Mouse (Mus musculus) CH12.LX (cell line): Measurements from ENCODE around the gene B2m. TPM values are rescaled to one million over a fixed set of nuclear protein-coding genes. Genes with fewer than 3 reads are reported as not detected.

ENCODE experiments used
- DNase-seq: peaks from one replicate; pipeline ENCODE4 v3.0.0-alpha.2; 2013; ENCODE audit errors: extremely low read depth
- H3K27ac ChIP-seq: 2 replicates; pipeline ENCODE4 v1.5.1; 2012; ENCODE audit warnings: low read depth, mild to moderate bottlenecking, control low read depth, moderate library complexity; ENCODE audit not compliant: insufficient read depth
- H3K27me3 ChIP-seq: replicated peaks from 2 replicates; pipeline ENCODE3; 2012; ENCODE audit warnings: inconsistent platforms
- H3K36me3 ChIP-seq, 2 experiments: replicated peaks in 1 of 2; 2 replicates each; pipeline versions ENCODE3 to v1.6.1; 2012; ENCODE audit warnings: inconsistent platforms in 1 of 2, low read length in 1 of 2, mild to moderate bottlenecking in 1 of 2, mixed read lengths in 1 of 2, moderate library complexity in 1 of 2; ENCODE audit not compliant: control insufficient read depth in 1 of 2, insufficient read depth in 1 of 2
- H3K4me1 ChIP-seq, 2 experiments: 2 replicates each; pipeline ENCODE4 v1.6.1; 2012; ENCODE audit warnings: inconsistent platforms in 1 of 2, moderate library complexity in 1 of 2; ENCODE audit not compliant: insufficient read depth in 2 of 2, control insufficient read depth in 1 of 2
- H3K4me2 ChIP-seq: 2 replicates; pipeline ENCODE4 v1.6.1; 2012; ENCODE audit warnings: low read depth, mild to moderate bottlenecking, control low read depth; ENCODE audit not compliant: poor library complexity, insufficient read depth, severe bottlenecking
- H3K4me3 ChIP-seq, 3 experiments: fragments of 150-350 bp in 1 of 3; sonication (generic) in 1 of 3; replicated peaks in 1 of 3; 2 replicates each; pipeline versions ENCODE3 to v1.5.1; 2011 to 2012; ENCODE audit warnings: low read depth in 2 of 3, low read length in 2 of 3, mild to moderate bottlenecking in 2 of 3, moderate library complexity in 2 of 3, control low read depth in 1 of 3, improper control_type of control experiment in 1 of 3, inconsistent platforms in 1 of 3, mixed read lengths in 1 of 3; ENCODE audit not compliant: poor library complexity in 1 of 3
- H3K79me2 ChIP-seq: replicated peaks from 2 replicates; pipeline ENCODE4 v1.6.1; 2012; ENCODE audit warnings: mild to moderate bottlenecking, moderate library complexity; ENCODE audit not compliant: control insufficient read depth, poor library complexity, insufficient read depth, severe bottlenecking; ENCODE audit errors: extremely low read depth
- H3K9ac ChIP-seq: 2 replicates; pipeline ENCODE4 v1.6.1; 2012; ENCODE audit warnings: low read depth, mild to moderate bottlenecking, control low read depth, moderate library complexity; ENCODE audit not compliant: insufficient read depth
- H3K9me3 ChIP-seq: replicated peaks from 2 replicates; pipeline ENCODE3; 2012; ENCODE audit warnings: low read length, inconsistent platforms, mixed read lengths
- BHLHE40 ChIP-seq: IDR thresholded peaks from 2 replicates; pipeline ENCODE4 v1.6.1; 2011; ENCODE audit warnings: mild to moderate bottlenecking, low read depth, low read length, improper control_type of control experiment
- CHD2 ChIP-seq: IDR thresholded peaks from 2 replicates; pipeline ENCODE4 v1.6.1; 2011; ENCODE audit warnings: low read length, improper control_type of control experiment
- CTCF ChIP-seq, 2 experiments: IDR thresholded peaks in 1 of 2; conservative IDR thresholded peaks in 1 of 2; 2 replicates each; pipeline ENCODE4 v1.5.1; 2011 to 2012; ENCODE audit warnings: low read depth in 2 of 2, low read length in 2 of 2, improper control_type of control experiment in 1 of 2, inconsistent platforms in 1 of 2, mild to moderate bottlenecking in 1 of 2, moderate library complexity in 1 of 2
- ELF1 ChIP-seq: IDR thresholded peaks from 2 replicates; pipeline ENCODE4 v1.6.1; 2014; ENCODE audit warnings: low read depth, mild to moderate bottlenecking, inconsistent platforms, low read length, improper control_type of control experiment
- EP300 ChIP-seq: IDR thresholded peaks from 2 replicates; pipeline ENCODE4 v1.6.1; 2011; ENCODE audit warnings: low read length, improper control_type of control experiment
- GABPA ChIP-seq: IDR thresholded peaks from 2 replicates; pipeline ENCODE4 v1.6.1; 2012; ENCODE audit warnings: low read depth, low read length, improper control_type of control experiment, inconsistent platforms; ENCODE audit not compliant: insufficient replicate concordance
- HCFC1 ChIP-seq: IDR thresholded peaks from 2 replicates; pipeline ENCODE4 v1.6.1; 2012; ENCODE audit warnings: low read depth, mild to moderate bottlenecking, inconsistent platforms, low read length, improper control_type of control experiment
- JUN ChIP-seq: IDR thresholded peaks from 2 replicates; pipeline ENCODE4 v1.6.1; 2011; ENCODE audit warnings: low read depth, mild to moderate bottlenecking, low read length, improper control_type of control experiment, moderate library complexity; ENCODE audit not compliant: insufficient read depth
- JUND ChIP-seq: conservative IDR thresholded peaks from 2 replicates; pipeline ENCODE4 v1.6.1; 2011; ENCODE audit warnings: low read depth, low read length, improper control_type of control experiment
- KAT2A ChIP-seq: IDR thresholded peaks from 2 replicates; pipeline ENCODE4 v1.6.1; 2012; ENCODE audit warnings: low read length, improper control_type of control experiment, inconsistent platforms; ENCODE audit not compliant: insufficient replicate concordance
- MAFK ChIP-seq: IDR thresholded peaks from 2 replicates; pipeline ENCODE4 v1.6.1; 2011; ENCODE audit warnings: low read length, improper control_type of control experiment; ENCODE audit not compliant: insufficient replicate concordance
- MAX ChIP-seq: IDR thresholded peaks from 2 replicates; pipeline ENCODE4 v1.6.1; 2011; ENCODE audit warnings: low read length, improper control_type of control experiment
- MAZ ChIP-seq: IDR thresholded peaks from 2 replicates; pipeline ENCODE4 v1.6.1; 2012; ENCODE audit warnings: low read depth, mild to moderate bottlenecking, inconsistent platforms, low read length, improper control_type of control experiment, moderate library complexity
- MXI1 ChIP-seq: IDR thresholded peaks from 2 replicates; pipeline ENCODE4 v1.6.1; 2011; ENCODE audit warnings: mild to moderate bottlenecking, low read depth, low read length, improper control_type of control experiment
- MYC ChIP-seq: IDR thresholded peaks from 2 replicates; pipeline ENCODE4 v1.6.1; 2011; ENCODE audit warnings: low read depth, mild to moderate bottlenecking, improper control_type of control experiment, low read length
- NELFE ChIP-seq: IDR thresholded peaks from 2 replicates; pipeline ENCODE4 v1.6.1; 2011; ENCODE audit warnings: low read depth, low read length, improper control_type of control experiment
- NRF1 ChIP-seq: IDR thresholded peaks from 2 replicates; pipeline ENCODE4 v1.6.1; 2014; ENCODE audit warnings: low read depth, mild to moderate bottlenecking, inconsistent platforms, low read length, improper control_type of control experiment, moderate library complexity
- PAX5 ChIP-seq: IDR thresholded peaks from 2 replicates; pipeline ENCODE4 v1.6.1; 2012; ENCODE audit warnings: low read length, inconsistent platforms, mixed read lengths
- POLR2A ChIP-seq: IDR thresholded peaks from 2 replicates; pipeline ENCODE4 v1.6.1; 2011; ENCODE audit warnings: low read depth, mild to moderate bottlenecking, improper control_type of control experiment, low read length
- POLR2AphosphoS2 ChIP-seq: IDR thresholded peaks from 2 replicates; pipeline ENCODE4 v1.6.1; 2011; ENCODE audit warnings: low read depth, low read length, improper control_type of control experiment
- SIN3A ChIP-seq: IDR thresholded peaks from 2 replicates; pipeline ENCODE4 v1.6.1; 2012; ENCODE audit warnings: low read length, improper control_type of control experiment, inconsistent platforms
- SMC3 ChIP-seq: IDR thresholded peaks from 2 replicates; pipeline ENCODE4 v1.6.1; 2011; ENCODE audit warnings: low read depth, low read length, improper control_type of control experiment
- TCF12 ChIP-seq: IDR thresholded peaks from 2 replicates; pipeline ENCODE4 v1.6.1; 2014; ENCODE audit warnings: low read depth, mild to moderate bottlenecking, inconsistent platforms, low read length, improper control_type of control experiment
- UBTF ChIP-seq: IDR thresholded peaks from 2 replicates; pipeline ENCODE4 v1.6.1; 2012; ENCODE audit warnings: low read depth, mild to moderate bottlenecking, inconsistent platforms, low read length, improper control_type of control experiment, moderate library complexity
- USF2 ChIP-seq: conservative IDR thresholded peaks from 2 replicates; pipeline ENCODE4 v1.6.1; 2011; ENCODE audit warnings: low read depth, low read length, improper control_type of control experiment
- ZC3H11A ChIP-seq: IDR thresholded peaks from 2 replicates; pipeline ENCODE4 v1.6.1; 2012; ENCODE audit warnings: low read depth, mild to moderate bottlenecking, inconsistent platforms, low read length, improper control_type of control experiment
- ZMIZ1 ChIP-seq: IDR thresholded peaks from 2 replicates; pipeline ENCODE4 v1.6.1; 2012; ENCODE audit warnings: low read depth, mild to moderate bottlenecking, inconsistent platforms, low read length, improper control_type of control experiment
- ZNF384 ChIP-seq: IDR thresholded peaks from 2 replicates; pipeline ENCODE4 v1.6.1; 2012; ENCODE audit warnings: low read depth, low read length, improper control_type of control experiment, inconsistent platforms
- dilution Hi-C: fragments of 300-500 bp; cut with MboI; formaldehyde crosslinking; loops from 2 replicates; pipeline ENCODE4 v1.14.3; 2020; ENCODE audit warnings: low sequenced_read_pairs; ENCODE audit not compliant: extremely low pct_unique_long_range_greater_than_20kb, extremely low pct_ligation_motif_present
- in situ Hi-C: fragments of 300-500 bp; cut with MboI; formaldehyde crosslinking; loops from 3 replicates; pipeline ENCODE4 v1.14.3; 2019; ENCODE audit warnings: low sequenced_read_pairs, low pct_ligation_motif_present, low pct_unique_long_range_greater_than_20kb, mixed read lengths
- polyA plus RNA-seq: library from polyadenylated mRNA; unstranded; fragments of >175 nt; gene quantifications from 2 replicates; pipeline ENCODE4 v1.2.1, GENCODE M21; 2012; ENCODE audit warnings: low read depth; ENCODE audit not compliant: insufficient read length
- total RNA-seq, 2 experiments: library from RNA; depleted of rRNA; stranded (reverse); fragments of 300-350 nt in 1 of 2; fragments of >200 nt in 1 of 2; gene quantifications; 2 replicates each; pipeline ENCODE4 v1.2.3; 2012 to 2014

Gene B2m
- total and polyA plus RNA-seq, 3 experiments, result 1,509 to 1,954 (median 1,919) TPM

GRCm38 (mm10) chr2:122156051-122156700 lies 8.7 kb downstream of the B2m start:
- Histone ChIP-seq H3K79me2 (peaks cover 24% of the 10 kb centered on the region), H3K4me2 (no peak overlapping the region), H3K4me1 (peaks cover 22 to 81% of the 10 kb centered on the region in 2 experiments), H3K36me3 (peaks cover 40 to 58% of the 10 kb centered on the region in 2 experiments), H3K27me3 (no peaks in the 10 kb centered on the region), H3K9ac (no peak overlapping the region), H3K27ac (0 out of 2 replicates have a peak overlapping the region, but pooled peaks have one; percentile 7), H3K9me3 (peaks cover 4% of the 10 kb centered on the region), H3K4me3 (no peak overlapping the region)
- dilution Hi-C loops (no loop called here), in situ Hi-C loops (loop anchor here (5.0 kb wide), 1 partner anchor 84 kb away; no protein-coding TSS in a partner anchor)
- no peak for DNase-seq
- TF ChIP-seq JUND (no peak), JUN (no peak), NELFE (no peak), MAX (no peak), ZC3H11A (no peak), ELF1 (no peak), SIN3A (no peak), CTCF (conservative IDR thresholded peaks at IDR 0.05 in 1 of 2, IDR thresholded peaks at IDR 0.05 in 1 of 2; ENCODE audit: low read depth in 2 of 2, low read length in 2 of 2) (no peak), POLR2AphosphoS2 (peak; percentile 88), NRF1 (no peak), EP300 (0 out of 2 replicates have a peak, but pooled peaks have one; percentile 7), BHLHE40 (no peak), MAZ (no peak), MXI1 (no peak), ZMIZ1 (no peak; the same call in 1 of the 2 replicates), HCFC1 (no peak), CHD2 (peak; percentile 67), SMC3 (no peak), TCF12 (no peak)

GRCm38 (mm10) chr2:122157561-122157960 lies 10.1 kb downstream of the B2m start:
- peaks cover 17 to 79% of the 10 kb centered on the region in 2 experiments for H3K4me1 ChIP-seq
- TF ChIP-seq MAX, result no peak
- TF ChIP-seq MYC, result no peak
- no peak for TF ChIP-seq PAX5
- no peak for TF ChIP-seq KAT2A
- no peak for TF ChIP-seq ZC3H11A
- TF ChIP-seq POLR2A, result no peak
- no peak for TF ChIP-seq MAFK
- no peak for TF ChIP-seq ZNF384
- no peak for TF ChIP-seq MAZ
- no peak for TF ChIP-seq NRF1
- no peak for TF ChIP-seq USF2
- TF ChIP-seq BHLHE40, result no peak
- no peak for TF ChIP-seq ELF1
- TF ChIP-seq UBTF, result no peak
- TF ChIP-seq CHD2, result no peak
- TF ChIP-seq SMC3, result no peak
- TF ChIP-seq GABPA, result no peak
- TF ChIP-seq EP300, result no peak
- no peak for DNase-seq
- no peak overlapping the region for H3K4me3 ChIP-seq
- in situ Hi-C loops, result loop anchor here (5.0 kb wide), 1 partner anchor 85 kb away; no protein-coding TSS in a partner anchor
- no peak overlapping the region for H3K27ac ChIP-seq
- no peak overlapping the region for H3K4me2 ChIP-seq
- dilution Hi-C loops, result no loop called here
- no peak overlapping the region for H3K9ac ChIP-seq
- H3K9me3 ChIP-seq, result peaks cover 4% of the 10 kb centered on the region
- peaks cover 11% of the 10 kb centered on the region for H3K79me2 ChIP-seq
- H3K36me3 ChIP-seq, result peaks cover 27 to 44% of the 10 kb centered on the region in 2 experiments
- H3K27me3 ChIP-seq, result no peaks in the 10 kb centered on the region
